Mouse (Mus musculus): ENCODE results near the gene Ado.

Gene Ado

DNA sequence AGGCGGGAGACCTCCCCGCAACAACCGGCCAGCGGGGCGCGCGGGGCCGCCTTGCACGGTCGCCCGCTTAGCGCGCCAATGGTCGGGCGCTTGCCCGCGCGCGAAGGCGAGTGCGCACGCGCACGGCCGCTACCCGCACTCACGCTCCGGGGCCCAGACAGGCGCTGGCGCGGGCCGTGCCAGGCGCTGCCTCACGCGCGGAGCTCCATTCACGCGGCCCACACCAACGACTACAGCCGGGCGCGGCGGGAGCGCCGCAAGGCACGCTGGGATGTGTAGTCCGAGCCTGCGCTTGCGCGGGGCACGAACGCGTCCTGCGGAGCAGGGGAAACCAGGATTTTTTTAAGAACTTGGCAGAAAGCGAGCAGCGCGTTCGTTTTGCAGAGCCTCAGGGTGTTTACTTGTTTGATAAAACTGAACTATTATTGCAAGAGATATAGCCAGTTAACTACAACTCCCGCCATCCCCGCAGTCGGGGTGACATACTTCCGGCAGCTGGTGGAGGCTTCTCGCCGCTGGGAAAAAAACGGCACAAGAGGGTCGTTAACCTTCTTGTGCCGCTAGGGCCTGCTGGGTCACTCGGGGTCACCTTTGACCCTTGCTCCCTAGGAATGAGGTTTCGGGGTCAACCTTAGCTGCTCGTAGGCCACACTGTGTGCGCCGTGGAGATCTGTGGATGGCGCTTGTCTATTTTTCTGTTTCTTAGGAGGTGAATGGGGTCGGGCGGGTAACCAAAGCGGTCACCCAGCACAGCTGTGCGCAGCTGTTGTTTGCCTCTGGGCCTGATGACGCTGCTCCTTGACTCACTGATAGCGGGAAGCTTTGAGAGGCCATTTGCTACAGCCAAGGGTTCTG is at the start of gene Ado:
TSS of gene Ado (minus strand) at position 79 of the 855 bp plus-strand sequence.
- peak; percentile 62 to 73 for DNase-seq (ENCODE audit: low spot score in 2 of 2)

DNA sequence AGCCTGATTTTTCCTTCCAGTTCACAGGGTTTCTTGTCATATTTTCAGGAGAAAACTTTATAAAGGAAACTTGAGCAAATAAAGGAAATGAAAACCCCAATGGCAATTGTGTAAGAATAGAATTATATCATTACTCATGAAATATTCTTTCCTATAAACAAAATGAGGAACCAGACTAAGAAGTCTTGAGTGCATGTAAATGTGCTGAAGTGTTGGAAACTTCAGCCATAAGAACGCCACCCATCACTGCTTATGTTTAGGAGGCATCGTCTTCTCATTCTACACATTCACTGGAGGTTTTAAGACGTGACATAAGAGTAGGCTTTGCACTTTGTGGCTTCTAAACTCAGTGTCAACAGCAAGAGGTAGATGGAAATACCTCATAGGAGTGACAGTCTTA is 46.5 kb upstream of the Ado start:
- DNase-seq (ENCODE audit: low spot score in 2 of 2): no peak

DNA sequence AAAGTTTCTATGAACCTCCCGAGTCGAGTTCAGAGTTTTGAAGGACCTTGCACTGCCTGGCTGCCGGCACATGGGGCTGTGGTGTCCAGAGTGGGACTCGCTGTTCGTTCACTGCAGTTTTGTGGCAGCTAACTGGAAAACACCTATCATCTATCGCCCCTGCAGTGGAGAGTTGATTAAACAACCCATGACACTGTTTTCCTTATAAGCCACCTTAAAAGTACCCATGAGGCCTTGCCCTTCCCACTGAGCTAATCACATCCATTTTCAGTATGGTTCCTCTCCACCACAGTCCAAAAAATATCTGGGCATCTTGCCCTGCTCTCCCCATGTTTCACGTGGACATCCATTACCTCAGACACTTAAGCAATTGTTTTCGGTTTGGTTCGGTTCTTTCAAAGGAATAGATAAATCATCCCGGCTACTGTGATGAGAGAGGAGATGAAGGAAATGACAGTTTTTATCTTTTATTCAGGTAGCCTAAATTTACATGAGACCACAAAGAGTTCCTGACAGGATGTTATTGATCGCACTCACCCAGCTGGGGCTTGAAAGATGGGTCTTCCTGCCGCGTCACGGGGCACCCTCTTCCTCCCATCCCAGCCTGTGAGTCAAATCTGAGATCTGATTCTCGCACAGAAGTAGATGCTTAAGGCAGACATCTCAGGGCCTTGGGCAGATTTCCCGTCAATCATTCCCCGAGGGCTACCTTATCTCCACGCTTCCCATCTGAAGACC is 37.3 kb upstream of the Ado start:
- DNase-seq (ENCODE audit: low spot score in 2 of 2): no peak

DNA sequence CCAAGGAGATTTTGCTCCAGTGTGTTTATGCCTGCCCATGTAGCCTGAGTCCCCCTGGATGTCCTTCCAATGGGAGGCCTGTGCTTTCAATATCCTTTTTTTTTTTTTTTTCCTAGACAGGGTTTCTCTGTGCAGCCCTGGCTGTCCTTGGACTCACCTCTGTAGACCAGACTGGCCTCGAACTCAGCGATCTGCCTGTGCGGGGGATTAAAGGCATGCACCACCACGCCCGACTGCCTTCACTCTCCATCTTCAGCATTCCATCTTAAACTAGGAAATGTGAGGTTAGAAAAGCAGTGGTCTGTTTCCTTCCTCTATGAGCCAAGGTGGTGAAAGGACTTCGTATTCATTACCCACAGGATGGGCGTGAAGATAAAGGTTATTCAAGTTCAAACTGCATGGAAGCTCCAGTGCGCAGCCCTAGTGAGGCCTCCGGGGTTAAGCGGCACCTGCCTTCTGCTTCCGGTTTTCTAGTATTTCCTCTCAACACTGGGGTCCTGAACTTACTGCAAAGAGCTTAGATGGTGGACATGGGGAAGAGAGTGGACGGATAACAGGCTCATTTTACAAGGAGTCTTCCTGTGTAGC is 33.0 kb upstream of the Ado start:
- peak in 1 of 2 experiments; percentile 17 for DNase-seq (ENCODE audit: low spot score in 2 of 2)

DNA sequence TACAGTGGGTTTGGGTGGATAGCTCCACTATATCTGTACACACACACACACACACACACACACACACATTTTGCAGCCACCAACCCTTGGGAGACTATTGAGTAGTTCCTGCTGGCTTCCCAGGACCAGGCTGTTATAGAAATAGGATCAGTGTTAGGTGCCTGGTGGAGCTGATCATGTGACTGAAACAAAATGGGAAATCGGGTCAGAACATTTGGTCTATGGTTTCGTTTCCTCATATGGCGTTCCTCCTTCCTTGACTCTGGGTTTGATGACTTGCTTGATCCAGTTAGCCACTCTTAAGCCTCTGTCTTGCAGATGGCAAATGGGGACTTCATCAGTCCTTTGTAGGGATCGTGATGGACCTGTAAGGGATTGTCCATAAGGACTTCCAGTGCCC is 31.1 kb upstream of the Ado start:
- no peak for DNase-seq (ENCODE audit: low spot score in 2 of 2)

DNA sequence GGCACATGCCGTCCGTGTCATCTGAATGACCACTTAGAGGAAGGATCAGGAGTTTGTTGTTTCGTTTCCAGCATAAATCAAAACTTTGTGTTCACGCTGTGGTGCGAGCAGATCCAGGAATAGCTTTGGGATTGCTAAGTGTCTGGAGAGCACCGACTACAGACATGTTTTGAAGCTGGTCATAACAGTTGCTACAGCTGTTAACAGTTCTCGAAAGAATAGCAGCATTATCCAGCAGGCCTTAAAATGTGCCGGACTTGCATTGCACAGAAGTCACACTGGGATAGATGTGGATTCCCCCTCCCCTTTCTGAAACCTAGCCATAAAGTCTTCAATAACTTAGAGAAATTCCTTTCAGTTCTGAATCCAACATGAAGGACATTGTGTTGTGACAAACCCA is 24.6 kb upstream of the Ado start:
- DNase-seq (ENCODE audit: low spot score in 2 of 2): no peak

DNA sequence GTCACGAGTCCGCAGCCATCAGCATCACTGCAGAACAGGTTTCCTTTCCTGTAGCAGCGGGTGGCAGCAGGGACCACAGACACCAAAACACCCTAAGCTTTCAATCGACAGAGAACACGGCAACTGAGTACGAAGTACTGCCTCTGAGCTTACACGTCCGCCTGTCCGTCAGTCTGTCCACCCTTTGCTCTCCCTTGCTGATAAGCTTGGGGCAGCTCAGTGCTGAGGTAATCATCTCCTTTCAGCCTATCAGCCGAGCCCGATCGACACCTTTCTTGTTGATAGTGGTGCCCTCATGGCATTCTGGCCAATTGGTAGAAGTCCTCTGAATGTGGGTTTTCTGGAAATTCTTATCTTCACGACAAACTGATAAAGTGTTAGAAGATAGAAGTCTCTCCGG is 22.7 kb upstream of the Ado start:
- DNase-seq (ENCODE audit: low spot score in 2 of 2): no peak

DNA sequence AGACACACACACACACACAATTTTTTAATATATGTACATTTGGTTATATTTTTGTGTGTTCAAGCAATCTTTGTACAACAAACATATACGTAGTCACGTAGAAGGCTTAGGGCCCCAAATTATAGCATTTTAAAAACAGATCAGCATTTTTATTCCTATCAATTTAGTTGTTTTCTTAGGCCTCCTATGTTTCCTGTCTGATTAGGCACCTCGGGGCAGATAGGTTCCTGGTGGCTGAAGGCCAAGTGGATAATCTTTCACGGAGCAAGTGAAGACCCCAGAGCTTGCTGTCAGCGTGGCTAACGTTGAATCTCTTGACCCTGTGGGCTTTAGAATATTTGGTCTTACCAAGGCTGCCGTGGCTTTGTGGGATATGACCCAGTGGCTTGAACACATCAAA is 20.8 kb upstream of the Ado start:
- DNase-seq (ENCODE audit: low spot score in 2 of 2): no peak

DNA sequence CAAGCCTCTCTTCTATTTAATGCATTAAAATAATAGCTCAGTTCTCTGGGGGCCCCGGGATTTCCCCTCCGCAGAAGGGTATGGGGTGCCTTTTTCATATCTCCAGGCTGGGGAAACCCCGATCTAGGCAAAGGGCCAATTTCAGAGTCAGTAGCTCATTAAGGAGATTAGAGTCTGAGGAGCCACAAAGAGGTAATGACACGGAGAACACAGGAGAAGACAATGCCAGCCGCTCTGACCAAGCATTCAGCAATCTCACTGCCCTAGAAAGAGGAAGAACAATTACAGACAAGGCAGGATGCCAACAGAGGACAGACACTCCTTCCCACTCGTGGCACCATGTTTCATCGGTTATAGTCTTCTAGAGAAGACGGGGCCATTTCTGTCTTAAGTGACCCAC is 17.3 kb upstream of the Ado start:
- no peak for DNase-seq (ENCODE audit: low spot score in 2 of 2)

DNA sequence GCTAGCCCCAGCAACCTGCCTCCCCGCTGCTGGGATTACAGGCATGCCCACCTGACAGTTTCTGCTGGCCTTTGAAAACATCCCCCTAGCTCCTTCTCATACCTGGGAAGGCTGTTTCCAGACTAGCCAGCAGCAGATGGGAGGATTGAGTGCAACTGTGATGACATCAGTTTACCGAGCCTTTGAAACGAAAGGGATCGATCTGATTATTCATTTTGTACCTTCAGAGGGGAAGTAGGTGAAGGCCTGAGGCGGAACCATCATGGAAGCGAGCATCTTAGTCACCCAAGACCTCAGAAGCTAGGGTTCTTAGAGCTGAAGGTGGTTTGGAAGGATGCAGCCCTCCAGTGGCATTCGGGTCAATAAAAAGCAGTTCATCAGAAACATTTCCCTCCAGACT is 15.8 kb upstream of the Ado start:
- DNase-seq (ENCODE audit: low spot score in 2 of 2): no peak

DNA sequence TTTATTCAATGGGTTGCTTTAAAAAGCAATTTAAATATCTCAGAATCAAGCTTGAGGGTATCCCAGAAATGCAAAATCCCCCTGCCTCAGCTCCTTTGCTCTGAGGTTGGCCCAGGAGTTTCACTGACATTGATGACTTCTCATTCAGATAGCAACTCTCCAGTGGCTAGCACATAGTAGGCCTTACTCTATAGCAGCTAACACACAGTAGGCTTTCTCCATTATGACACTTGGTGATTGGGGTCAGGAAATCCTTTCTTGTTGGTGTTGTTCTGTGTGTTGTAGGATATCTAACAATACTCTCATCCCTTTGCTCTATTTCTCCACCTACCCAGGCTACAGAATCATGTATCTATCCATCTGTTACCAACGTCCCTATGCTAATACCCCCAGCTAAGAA is 12.4 kb upstream of the Ado start:
- DNase-seq (ENCODE audit: low spot score in 2 of 2): no peak

DNA sequence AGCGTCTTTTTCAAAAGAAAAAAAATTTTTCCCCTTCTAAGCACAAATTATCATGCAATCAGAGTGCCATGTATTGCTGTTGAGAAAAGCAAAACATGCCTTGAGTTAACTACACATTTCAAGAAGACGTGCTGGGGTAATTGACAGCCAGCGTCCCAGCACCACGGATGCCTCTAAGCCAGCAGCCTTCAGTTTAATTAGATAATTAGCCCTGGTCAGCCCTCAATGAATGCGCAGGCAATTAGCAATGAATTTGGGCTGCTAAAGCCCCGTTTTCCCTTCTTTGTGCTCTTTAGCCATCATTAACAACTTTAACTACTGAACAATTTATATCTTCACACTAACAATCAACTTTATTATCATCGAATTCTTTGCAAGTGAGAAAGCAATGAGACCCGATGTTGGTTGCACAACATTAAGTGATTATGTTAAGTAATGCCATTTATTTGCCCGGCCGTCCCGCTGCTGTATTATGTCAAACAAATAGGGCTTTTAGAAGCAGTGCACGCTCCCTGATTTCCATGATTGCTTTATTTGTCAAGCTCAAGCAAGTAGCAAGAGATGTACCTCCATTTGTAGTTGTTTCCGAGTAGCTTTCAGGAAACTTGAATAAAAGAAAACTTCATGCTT is 11.1 kb upstream of the Ado start:
- no peak for DNase-seq (ENCODE audit: low spot score in 2 of 2)

DNA sequence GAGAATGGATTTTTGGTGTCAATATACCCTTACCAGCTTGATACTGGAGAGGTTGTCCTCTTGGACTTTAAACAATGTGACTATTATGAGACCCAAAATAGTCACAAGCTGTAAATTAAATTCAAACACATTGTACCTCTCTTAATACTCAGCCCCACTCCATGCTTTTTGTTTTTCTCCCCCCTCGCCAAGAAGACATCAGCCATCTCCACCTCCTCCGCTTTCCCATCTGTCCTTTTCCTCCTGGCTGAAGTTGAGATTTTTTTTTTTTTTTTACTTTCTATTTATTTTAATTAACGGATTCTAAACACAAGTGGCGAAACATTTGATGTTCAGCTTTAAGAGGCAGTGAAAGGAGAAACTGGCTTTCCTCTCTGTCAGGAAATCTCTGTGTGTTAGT is 9.3 kb upstream of the Ado start:
- no peak for DNase-seq (ENCODE audit: low spot score in 2 of 2)

DNA sequence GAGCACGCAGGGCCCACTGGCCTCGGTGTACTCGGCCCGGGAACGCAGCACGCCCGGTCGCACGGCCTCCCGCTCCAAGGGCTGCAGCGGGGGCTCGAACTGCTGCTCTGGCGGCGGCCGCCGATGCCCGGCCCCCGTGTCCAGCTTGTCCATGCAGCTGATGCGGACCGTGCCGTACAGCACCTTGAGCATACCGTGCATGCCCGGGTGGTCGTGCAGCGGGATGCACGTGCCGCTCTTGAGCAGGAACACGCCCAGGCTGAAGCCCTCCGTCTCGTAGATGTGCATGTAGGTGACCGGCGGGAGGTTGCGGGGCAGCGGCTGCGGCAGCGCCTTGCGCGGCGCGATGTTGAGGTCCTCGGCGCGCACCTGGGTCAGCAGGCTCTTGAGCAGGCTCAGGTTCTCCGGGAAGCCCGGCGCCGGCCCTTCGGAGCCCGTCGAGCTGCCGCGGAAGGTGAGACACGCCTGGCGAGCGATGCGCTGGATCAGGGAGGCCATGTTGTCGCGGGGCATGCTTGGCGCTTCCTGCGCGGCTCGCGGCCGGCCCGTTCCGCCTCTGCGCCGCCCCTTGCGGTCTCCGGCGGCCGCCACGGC is 397 bp downstream of the Ado start:
- DNase-seq (ENCODE audit: low spot score in 2 of 2): peak; percentile 38 to 43

DNA sequence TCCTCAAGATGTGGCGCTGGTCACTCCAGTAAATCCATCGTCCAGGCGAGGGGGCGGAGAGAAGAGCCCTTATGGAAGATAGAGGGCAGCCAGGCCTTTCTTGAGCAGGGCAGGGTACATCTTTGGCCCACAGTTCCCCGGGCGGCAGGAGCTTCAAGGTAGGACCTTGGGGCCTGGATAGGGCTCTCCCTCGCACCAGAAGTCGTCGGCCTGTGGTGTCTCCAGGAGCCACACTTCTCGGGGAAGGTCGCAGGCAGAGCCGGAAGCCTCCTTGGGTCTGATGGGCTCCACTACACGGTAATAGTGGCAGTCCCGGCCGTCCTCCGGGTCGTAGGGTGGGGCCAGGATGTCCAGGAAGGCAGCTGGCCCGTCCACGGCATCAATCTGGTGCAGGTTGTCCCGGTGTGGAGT is 900 bp downstream of the Ado start:
- DNase-seq (ENCODE audit: low spot score in 2 of 2): peak in 1 of 2 experiments; percentile 16

DNA sequence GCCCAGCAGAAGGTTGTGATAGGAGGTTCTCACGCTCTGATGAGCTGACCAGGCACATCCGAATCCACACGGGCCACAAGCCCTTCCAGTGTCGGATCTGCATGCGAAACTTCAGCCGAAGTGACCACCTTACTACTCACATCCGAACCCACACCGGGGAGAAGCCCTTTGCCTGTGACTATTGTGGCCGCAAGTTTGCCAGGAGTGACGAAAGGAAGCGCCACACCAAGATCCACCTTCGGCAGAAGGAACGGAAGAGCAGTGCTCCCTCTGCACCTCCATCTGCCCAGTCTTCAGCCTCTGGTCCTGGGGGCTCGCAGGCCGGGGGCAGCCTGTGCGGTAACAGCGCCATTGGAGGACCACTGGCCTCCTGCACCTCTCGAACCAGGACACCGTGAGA is 8.2 kb downstream of the Ado start:
- no peak for DNase-seq (ENCODE audit: low spot score in 2 of 2)

DNA sequence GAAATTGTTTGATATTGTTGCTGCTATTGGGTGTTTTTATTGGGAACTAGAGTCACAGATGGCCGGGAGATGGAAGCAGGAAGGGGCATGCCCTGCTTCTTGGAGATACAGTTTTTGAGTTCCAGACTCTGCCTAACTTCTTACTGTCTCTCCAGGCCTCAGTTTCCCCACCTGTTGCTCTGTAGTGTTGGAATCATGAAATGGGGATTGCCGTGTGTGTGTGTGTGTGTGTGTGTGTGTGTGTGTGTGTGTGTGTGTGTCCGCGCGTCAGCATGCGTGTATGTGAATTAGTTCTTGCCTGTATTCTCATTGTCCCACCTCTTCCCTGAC is 9.4 kb downstream of the Ado start:
- no peak for DNase-seq (ENCODE audit: low spot score in 2 of 2)

DNA sequence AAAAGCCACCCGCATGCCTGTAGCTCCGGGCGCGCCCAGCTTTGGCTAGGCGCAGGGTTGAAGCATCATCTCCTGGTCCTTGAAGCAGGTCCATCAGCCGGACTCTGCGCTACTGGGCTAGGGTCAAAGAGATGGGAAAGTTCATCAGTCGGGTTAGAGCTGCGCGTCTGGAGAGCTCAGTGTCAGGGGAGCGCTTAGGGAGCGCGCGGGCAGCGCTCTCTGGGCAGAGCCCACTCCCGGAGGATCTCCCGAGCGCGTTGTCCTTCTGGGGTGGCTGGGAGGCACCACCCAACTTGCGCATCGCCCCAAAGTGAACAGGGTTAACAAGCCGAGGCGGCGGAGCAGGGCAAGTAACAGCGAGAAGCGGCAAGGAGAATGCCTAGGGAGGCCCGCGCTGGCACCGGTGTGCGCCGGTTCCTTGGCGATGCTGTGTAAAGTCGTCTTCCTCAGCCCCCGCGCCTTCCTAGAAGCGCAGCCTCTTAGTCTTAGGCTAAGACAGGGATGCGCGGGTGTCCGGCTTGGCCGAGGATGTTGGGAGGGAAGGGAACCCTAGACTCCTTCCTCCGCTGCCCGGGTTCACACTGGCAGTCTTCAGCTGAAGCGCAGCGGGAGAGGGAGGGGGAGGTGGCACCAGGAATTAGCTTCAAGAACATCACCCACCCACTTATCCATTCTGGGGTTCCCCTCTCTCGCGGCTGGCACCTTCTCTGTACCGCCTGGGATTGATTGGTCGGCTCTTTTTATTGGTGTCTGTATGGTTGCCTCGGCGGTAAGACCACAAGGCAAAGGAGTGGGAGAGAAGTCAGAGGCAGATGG is 10.0 kb downstream of the Ado start:
- DNase-seq (ENCODE audit: low spot score in 2 of 2): no peak

DNA sequence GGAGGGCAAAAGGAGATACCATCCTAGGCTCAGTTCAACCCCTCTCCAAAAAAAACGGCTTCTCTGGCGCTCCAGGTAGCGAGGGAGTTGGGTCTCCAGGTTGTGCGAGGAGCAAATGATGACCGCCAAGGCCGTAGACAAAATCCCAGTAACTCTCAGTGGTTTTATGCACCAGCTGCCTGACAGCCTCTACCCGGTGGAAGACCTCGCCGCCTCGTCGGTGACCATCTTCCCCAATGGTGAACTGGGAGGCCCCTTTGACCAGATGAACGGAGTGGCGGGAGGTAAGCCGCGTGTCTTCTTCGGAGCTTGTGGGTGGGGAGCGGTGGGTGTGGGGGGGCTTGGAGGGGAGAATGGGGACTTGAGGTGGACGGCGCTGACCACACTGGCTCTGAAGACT is 10.6 kb downstream of the Ado start:
- DNase-seq (ENCODE audit: low spot score in 2 of 2): no peak

DNA sequence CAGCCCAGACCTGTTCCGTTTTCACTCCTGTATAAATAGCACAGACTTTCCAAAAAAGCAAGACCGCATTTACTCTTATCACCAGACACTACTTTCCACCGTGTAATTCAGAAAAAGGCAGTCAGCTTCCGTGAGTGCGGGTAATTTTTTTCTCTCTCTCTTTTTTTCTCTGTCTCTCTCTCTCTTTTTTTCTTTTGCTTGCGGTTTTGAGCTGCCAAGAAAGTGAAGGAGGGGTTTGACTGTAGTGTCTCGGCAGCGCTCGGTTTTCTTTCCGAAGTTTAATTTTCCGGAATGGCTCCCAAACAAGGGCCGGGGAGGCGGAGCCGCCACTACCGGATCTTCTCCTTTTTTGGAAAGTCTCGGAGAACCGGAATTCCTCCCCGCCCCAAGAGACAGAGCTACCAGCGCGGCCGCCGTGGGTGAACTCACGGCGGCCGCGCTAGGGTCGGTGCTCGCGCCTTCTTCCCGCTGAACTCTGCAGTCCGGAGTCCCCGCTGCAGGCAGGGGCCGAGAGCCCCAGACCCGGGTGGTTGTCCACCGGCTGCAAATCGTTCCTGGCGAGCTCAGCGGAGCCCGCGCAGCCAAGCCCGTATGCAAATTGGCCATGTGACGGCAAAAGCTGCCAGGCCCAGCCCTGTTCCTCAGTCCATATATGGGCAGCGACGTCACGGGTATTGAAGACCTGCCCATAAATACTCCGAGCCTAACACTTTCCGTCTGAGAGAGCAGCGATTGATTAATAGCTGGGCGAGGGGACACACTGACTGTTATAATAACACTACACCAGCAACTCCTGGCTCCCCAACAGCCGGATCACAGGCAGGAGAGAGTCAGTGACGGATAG is 11.4 kb downstream of the Ado start:
- peak; percentile 66 to 77 for DNase-seq (ENCODE audit: low spot score in 2 of 2)
